Mouse (Mus musculus) kidney, postnatal 0 days (tissue): ENCODE measurements around the gene Dnajc30. TPM values are rescaled to one million over a fixed set of nuclear protein-coding genes. Genes with fewer than 3 reads are reported as not detected.

Source experiments
- ATAC-seq: fragments of 200-750 bp; cut with Nextera tagmentation; replicated peaks from 2 replicates; pipeline ENCODE4 v1.8.0; 2017; ENCODE audit warnings: low read depth, moderate number of reproducible peaks, moderate TSS enrichment, moderate library complexity; ENCODE audit not compliant: low FRiP score
- DNase-seq: peaks from one replicate; pipeline ENCODE4 v3.0.0-alpha.2; 2016; ENCODE audit warnings: low spot score
- H3K27ac ChIP-seq: fragments of 300-500 bp; sonication (generic); 2 replicates; pipeline ENCODE4 v1.5.1; 2014; ENCODE audit warnings: mild to moderate bottlenecking
- H3K27me3 ChIP-seq: fragments of 300-500 bp; sonication (generic); 2 replicates; pipeline ENCODE4 v1.6.1; 2014; ENCODE audit warnings: low read length, mixed read lengths; ENCODE audit not compliant: insufficient read depth
- H3K36me3 ChIP-seq: fragments of 300-500 bp; sonication (generic); 2 replicates; pipeline ENCODE4 v1.6.1; 2014; ENCODE audit warnings: low read length, mixed read lengths; ENCODE audit not compliant: insufficient read depth
- H3K4me1 ChIP-seq: fragments of 300-500 bp; sonication (generic); replicated peaks from 2 replicates; pipeline ENCODE4 v1.6.1; 2014; ENCODE audit warnings: antibody characterized with exemption, low read length, mixed read lengths; ENCODE audit not compliant: insufficient read depth
- H3K4me2 ChIP-seq: fragments of 300-500 bp; sonication (generic); 2 replicates; pipeline ENCODE4 v1.6.1; 2014; ENCODE audit warnings: mild to moderate bottlenecking, low read length, moderate library complexity, mixed read lengths
- H3K4me3 ChIP-seq: fragments of 300-500 bp; sonication (generic); replicated peaks from 2 replicates; pipeline ENCODE4 v1.5.1; 2014; ENCODE audit warnings: low read depth, low read length
- H3K9ac ChIP-seq: fragments of 300-500 bp; sonication (generic); 2 replicates; pipeline ENCODE4 v1.6.1; 2014; ENCODE audit warnings: low read depth, low read length
- H3K9me3 ChIP-seq: fragments of 300-500 bp; sonication (generic); replicated peaks from 2 replicates; pipeline ENCODE4 v1.6.1; 2016; ENCODE audit warnings: low read length, inconsistent platforms, mixed read lengths
- CTCF ChIP-seq: IDR thresholded peaks from 2 replicates; pipeline ENCODE4 v1.5.1; 2016; ENCODE audit warnings: antibody characterized with exemption, low read depth, mild to moderate bottlenecking, moderate library complexity
- WGBS: fragments of 180-500 bp; shearing (Covaris S2); extraction: QIAGEN DNeasy Blood & Tissue Kit; methylation state at CpG from one replicate; pipeline ENCODE4 v1.1.7; 2014; 5-methylcytosine and 5-hydroxymethylcytosine counted together
- polyA plus RNA-seq: library from polyadenylated mRNA; unstranded; fragments of >200 nt; fragmentation: Nextera tagmentation; extraction: Ambion mirVana; gene quantifications from 2 replicates; pipeline ENCODE4 v1.2.1, GENCODE M21; 2015

Gene Dnajc30
- polyA plus RNA-seq, 1 experiment from 2014 or later: 42.4 TPM

GRCm38 (mm10) chr5:135103999-135104660 lies 40.1 kb downstream of the Dnajc30 start:
- WGBS: 63% methylated on average over 11 of the region's 11 CpGs
- peak; percentile 69 for TF ChIP-seq CTCF
- peak; percentile 32 for DNase-seq
- H3K4me2 ChIP-seq: no peak overlapping the region
- H3K9ac ChIP-seq: no peak overlapping the region
- H3K27me3 ChIP-seq: 0 out of 2 replicates have a peak, but pooled peaks cover 5% of the 10 kb centered on the region
- H3K27ac ChIP-seq: no peak overlapping the region
- peaks cover 9% of the 10 kb centered on the region for H3K4me1 ChIP-seq
- H3K9me3 ChIP-seq: no peaks in the 10 kb centered on the region
- ATAC-seq: no peak
- no peak overlapping the region for H3K4me3 ChIP-seq
- no peaks in the 10 kb centered on the region for H3K36me3 ChIP-seq

- DNase-seq (peak; percentile 96), ATAC-seq (peak; percentile 73)
- Histone ChIP-seq H3K4me3 (peak overlapping the region; percentile 55), H3K4me1 (peaks cover 9% of the 10 kb centered on the region), H3K9ac (peak overlapping the region; percentile 61), H3K27ac (no peak overlapping the region), H3K9me3 (no peaks in the 10 kb centered on the region), H3K36me3 (no peaks in the 10 kb centered on the region), H3K4me2 (peak overlapping the region; percentile 94), H3K27me3 (0 out of 2 replicates have a peak, but pooled peaks cover 6% of the 10 kb centered on the region)
- WGBS: under 1% methylated on average over 48 of the region's 48 CpGs
- no peak for TF ChIP-seq CTCF
Measured at GRCm38 (mm10) chr5:135106758-135107256, 42.8 kb downstream of the Dnajc30 start.

- peak overlapping the region; percentile 94 for H3K4me2 ChIP-seq
- WGBS: 5% methylated on average over 40 of the region's 40 CpGs
- peak; percentile 73 for DNase-seq
- no peaks in the 10 kb centered on the region for H3K36me3 ChIP-seq
- H3K4me1 ChIP-seq: peaks cover 9% of the 10 kb centered on the region
- 0 out of 2 replicates have a peak, but pooled peaks cover 6% of the 10 kb centered on the region for H3K27me3 ChIP-seq
- no peak overlapping the region for H3K27ac ChIP-seq
- peak overlapping the region; percentile 61 for H3K9ac ChIP-seq
- peak; percentile 59 for ATAC-seq
- H3K4me3 ChIP-seq: peak overlapping the region; percentile 55
- peak; percentile 73 for TF ChIP-seq CTCF
- H3K9me3 ChIP-seq: no peaks in the 10 kb centered on the region
Measured at GRCm38 (mm10) chr5:135107521-135108501, 43.8 kb downstream of the Dnajc30 start.

GRCm38 (mm10) chr5:135109017-135109416 lies 45.0 kb downstream of the Dnajc30 start:
- Histone ChIP-seq H3K9ac (no peak overlapping the region), H3K36me3 (no peaks in the 10 kb centered on the region), H3K27me3 (0 out of 2 replicates have a peak, but pooled peaks cover 6% of the 10 kb centered on the region), H3K4me1 (peaks cover 9% of the 10 kb centered on the region), H3K9me3 (no peaks in the 10 kb centered on the region), H3K27ac (no peak overlapping the region), H3K4me2 (no peak overlapping the region), H3K4me3 (no peak overlapping the region)
- no peak for TF ChIP-seq CTCF
- ATAC-seq: no peak
- WGBS: 42% methylated on average over 6 of the region's 6 CpGs
- DNase-seq: no peak

- WGBS: 89% methylated on average over 3 of the region's 3 CpGs
Measured at GRCm38 (mm10) chr5:135109426-135109825, 45.4 kb downstream of the Dnajc30 start.

GRCm38 (mm10) chr5:135109976-135110375 lies 46.0 kb downstream of the Dnajc30 start:
- no peak for TF ChIP-seq CTCF
- Histone ChIP-seq H3K4me3 (no peak overlapping the region), H3K4me1 (peaks cover 9% of the 10 kb centered on the region), H3K9ac (no peak overlapping the region), H3K9me3 (no peaks in the 10 kb centered on the region), H3K27me3 (0 out of 2 replicates have a peak, but pooled peaks cover 6% of the 10 kb centered on the region), H3K4me2 (no peak overlapping the region), H3K27ac (no peak overlapping the region; the same call in 1 of the 2 replicates), H3K36me3 (no peaks in the 10 kb centered on the region)
- 39% methylated on average over 6 of the region's 6 CpGs for WGBS
- DNase-seq (peak; percentile 25), ATAC-seq (no peak)

More at GRCm38 (mm10) chr5:135109426-135109825, 45.4 kb downstream of the Dnajc30 start:
- Histone ChIP-seq H3K4me2 (no peak overlapping the region), H3K9me3 (no peaks in the 10 kb centered on the region), H3K27me3 (0 out of 2 replicates have a peak, but pooled peaks cover 6% of the 10 kb centered on the region), H3K4me1 (peaks cover 9% of the 10 kb centered on the region), H3K4me3 (no peak overlapping the region), H3K36me3 (no peaks in the 10 kb centered on the region), H3K9ac (no peak overlapping the region), H3K27ac (no peak overlapping the region)
- no peak for ATAC-seq
- DNase-seq: no peak
- no peak for TF ChIP-seq CTCF
